Mouse (Mus musculus): ENCODE data around the gene Ptgr1.
A peak's percentile ranks its signal among the peaks of the same experiment; 100 is the strongest.

DNA sequence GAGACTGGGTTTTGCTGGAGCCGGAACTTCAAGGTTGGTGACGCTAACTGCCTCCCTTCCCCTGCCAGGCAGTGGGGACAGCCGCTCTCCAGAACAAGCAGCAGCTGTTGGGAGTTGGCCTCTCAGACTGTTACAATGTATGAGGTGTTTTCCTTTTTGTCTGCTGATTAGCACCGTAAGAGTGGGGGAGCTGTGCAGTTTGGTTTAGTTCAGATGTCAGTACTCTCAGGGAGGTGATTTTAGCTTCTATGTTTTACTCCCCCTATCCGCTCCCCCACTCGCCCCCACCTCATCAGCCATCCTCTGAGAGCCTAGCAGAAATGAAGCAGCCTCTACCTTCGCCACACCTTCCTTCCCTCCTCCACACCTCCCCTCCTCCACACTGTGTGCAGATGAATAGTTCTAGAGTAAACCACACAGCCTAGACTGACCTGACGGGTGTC is 8.4 kb upstream of the Ptgr1 start:
- TF ChIP-seq POLR2A (IDR thresholded peaks at IDR 0.05; ENCODE audit: insufficient read length, low read depth) (no peak), E2F4 (IDR thresholded peaks at IDR 0.05; ENCODE audit: insufficient read depth) (no peak), POLR2AphosphoS2 (IDR thresholded peaks at IDR 0.05; ENCODE audit: insufficient read length, low read depth) (no peak), REST (IDR thresholded peaks at IDR 0.05; ENCODE audit: insufficient read depth, insufficient read length) (no peak), USF1 (IDR thresholded peaks at IDR 0.05; ENCODE audit: low read depth) (no peak), MYOD1 (IDR thresholded peaks at IDR 0.05; ENCODE audit: control insufficient read depth in 1 of 3, insufficient read length in 2 of 3, low read depth in 2 of 3) (peak in 1 of 3 experiments; percentile 9), SRF (IDR thresholded peaks at IDR 0.05; ENCODE audit: control insufficient read depth, insufficient read length, low read depth) (no peak), MAX (IDR thresholded peaks at IDR 0.05; ENCODE audit: low read depth) (no peak), TCF12 (IDR thresholded peaks at IDR 0.05; ENCODE audit: insufficient read depth, poor library complexity, severe bottlenecking) (no peak), MYOG (IDR thresholded peaks at IDR 0.05; ENCODE audit: control insufficient read depth in 1 of 3, insufficient read depth in 1 of 3, insufficient read length in 2 of 3, low read depth in 2 of 3) (peak in 1 of 3 experiments; percentile 51), CEBPB (IDR thresholded peaks at IDR 0.05; ENCODE audit: insufficient read depth, poor library complexity, severe bottlenecking) (no peak)

Data from myocyte (in vitro differentiated cells).